Mouse (Mus musculus): ENCODE measurements around the gene Cask. TPM values are rescaled to one million over a fixed set of nuclear protein-coding genes. Genes with fewer than 3 reads are reported as not detected.

Cask gene
- total and polyA plus RNA-seq, 3 experiments, result 1.8 to 16.2 (median 15.7) TPM

DNA sequence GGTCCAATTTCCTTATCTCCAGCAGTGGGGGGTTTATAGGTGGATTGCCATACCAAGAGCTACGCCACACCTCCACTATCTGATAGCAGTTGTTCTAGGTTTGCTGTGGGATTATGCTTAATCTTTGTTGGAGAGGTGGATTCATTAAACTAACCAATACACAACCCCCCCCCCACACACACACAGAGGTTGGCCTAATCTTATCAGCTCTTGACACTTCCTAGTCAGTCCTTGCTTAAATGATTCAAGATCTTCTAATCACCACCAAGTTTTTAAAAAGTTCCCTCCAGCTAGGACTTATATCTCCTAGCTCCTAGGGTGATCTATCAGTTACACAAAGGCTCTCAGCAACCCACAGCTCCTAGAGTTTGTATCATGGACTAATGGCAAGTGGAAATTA lies 2.7 kb downstream of the Cask start:
- Histone ChIP-seq H3K36me3 (ENCODE audit: control insufficient read depth, insufficient read depth, low read length) (no peaks in the 10 kb centered on the region), H3K4me3 (no peak overlapping the region), H3K9ac (ENCODE audit: low read depth, low read length) (no peak overlapping the region), H3K27me3 (ENCODE audit: control insufficient read depth, insufficient read depth, low read length) (no peaks in the 10 kb centered on the region), H3K27ac (no peak overlapping the region), H3K4me1 (ENCODE audit: control insufficient read depth, insufficient read depth, low read length) (no peaks in the 10 kb centered on the region), H3K79me2 (replicated peaks; ENCODE audit: control insufficient read depth, insufficient read depth, low read length) (no peaks in the 10 kb centered on the region)
- intact Hi-C loops (cut with DNase I), result loop anchor here (5.0 to 10.0 kb wide), 2 partner anchors 136 to 604 kb away; no protein-coding TSS in a partner anchor
- WGBS, result 94% methylated on average over 1 of the region's 1 CpGs
- no peak for DNase-seq
- TF ChIP-seq EP300 (IDR thresholded peaks at IDR 0.05; ENCODE audit: insufficient read depth, low read depth, low read length) (no peak), POLR2A (IDR thresholded peaks at IDR 0.05; ENCODE audit: insufficient read depth, low read depth, low read length) (no peak), CTCF (IDR thresholded peaks at IDR 0.05) (no peak)

- TF ChIP-seq POLR2A (IDR thresholded peaks at IDR 0.05; ENCODE audit: insufficient read depth, low read depth, low read length) (no peak), CTCF (IDR thresholded peaks at IDR 0.05) (no peak), EP300 (IDR thresholded peaks at IDR 0.05; ENCODE audit: insufficient read depth, low read depth, low read length) (no peak)
- no peaks in the 10 kb centered on the region for H3K79me2 ChIP-seq (replicated peaks; ENCODE audit: control insufficient read depth, insufficient read depth, low read length)
- H3K27me3 ChIP-seq (ENCODE audit: control insufficient read depth, insufficient read depth, low read length), result no peaks in the 10 kb centered on the region
- 15% methylated on average over 7 of the region's 7 CpGs for WGBS
- no peaks in the 10 kb centered on the region for H3K36me3 ChIP-seq (ENCODE audit: control insufficient read depth, insufficient read depth, low read length)
- peak overlapping the region; percentile 62 for H3K27ac ChIP-seq
- H3K4me1 ChIP-seq (ENCODE audit: control insufficient read depth, insufficient read depth, low read length), result no peaks in the 10 kb centered on the region
- DNase-seq, result peak in 1 of 2 experiments; percentile 6
- peak overlapping the region; percentile 65 for H3K4me3 ChIP-seq
- intact Hi-C loops (cut with DNase I), result loop anchor here (5.0 to 10.0 kb wide), 2 partner anchors 135 to 603 kb away; no protein-coding TSS in a partner anchor
- peak overlapping the region; percentile 78 for H3K9ac ChIP-seq (ENCODE audit: low read depth, low read length)
Measured at GRCm38 (mm10) chrX:13847502-13847851, 3.7 kb downstream of the Cask start.

DNA sequence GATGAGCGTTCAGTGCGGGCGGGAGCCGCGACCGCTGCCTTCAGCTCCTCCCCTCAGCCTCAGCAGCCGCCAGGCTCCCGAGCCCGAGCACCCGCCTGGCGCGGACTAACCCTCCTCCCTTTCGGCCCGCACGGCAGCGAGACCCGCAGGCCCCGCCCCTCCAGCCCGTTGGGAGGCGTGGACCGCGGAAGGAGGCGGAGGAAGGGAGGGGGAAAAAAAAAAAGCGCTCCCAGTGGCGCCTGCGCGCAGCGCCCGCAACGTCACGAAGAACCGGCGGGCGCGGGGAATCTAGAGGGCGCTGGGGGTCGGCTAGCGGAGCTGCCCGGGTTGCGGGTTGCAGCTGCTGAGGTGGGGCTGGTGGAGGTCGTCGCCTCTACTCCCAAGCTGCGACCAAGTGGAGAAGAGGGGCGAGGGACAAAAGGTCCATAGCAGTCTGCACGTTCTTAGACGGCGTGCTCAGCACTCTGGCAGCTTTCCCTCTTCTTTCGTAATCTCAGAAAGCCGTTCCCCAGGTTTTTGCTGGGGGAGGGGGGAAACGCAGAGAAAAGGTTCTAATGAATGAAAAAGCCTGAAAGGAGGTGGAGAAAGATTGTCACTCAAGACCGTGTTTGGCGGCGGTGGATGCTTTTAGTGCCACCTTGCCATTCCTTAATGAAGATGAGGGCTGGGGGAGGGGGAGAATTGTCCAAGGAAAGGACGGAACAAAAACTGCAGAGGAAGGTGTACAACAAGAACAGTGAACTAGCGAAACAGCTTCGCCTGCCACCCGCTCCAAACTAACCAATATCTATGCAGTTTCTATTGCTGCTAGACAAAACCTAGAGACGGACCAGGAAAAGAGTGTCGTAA lies 4.3 kb downstream of the Cask start:
- no peaks in the 10 kb centered on the region for H3K36me3 ChIP-seq (ENCODE audit: control insufficient read depth, insufficient read depth, low read length)
- H3K4me1 ChIP-seq (ENCODE audit: control insufficient read depth, insufficient read depth, low read length), result no peaks in the 10 kb centered on the region
- H3K27ac ChIP-seq, result peak overlapping the region; percentile 62
- intact Hi-C loops (cut with DNase I), result loop anchor here (5.0 to 10.0 kb wide), 2 partner anchors 135 to 602 kb away; no protein-coding TSS in a partner anchor
- peak; percentile 89 to 93 for DNase-seq
- peak; percentile 58 for TF ChIP-seq CTCF (IDR thresholded peaks at IDR 0.05)
- no peak for TF ChIP-seq EP300 (IDR thresholded peaks at IDR 0.05; ENCODE audit: insufficient read depth, low read depth, low read length)
- peak; percentile 53; the same call in 1 of the 2 replicates for TF ChIP-seq POLR2A (IDR thresholded peaks at IDR 0.05; ENCODE audit: insufficient read depth, low read depth, low read length)
- H3K4me3 ChIP-seq, result peak overlapping the region; percentile 65
- WGBS, result 7% methylated on average over 57 of the region's 59 CpGs
- no peaks in the 10 kb centered on the region for H3K79me2 ChIP-seq (replicated peaks; ENCODE audit: control insufficient read depth, insufficient read depth, low read length)
- H3K9ac ChIP-seq (ENCODE audit: low read depth, low read length), result peak overlapping the region; percentile 83
- no peaks in the 10 kb centered on the region for H3K27me3 ChIP-seq (ENCODE audit: control insufficient read depth, insufficient read depth, low read length)

DNA sequence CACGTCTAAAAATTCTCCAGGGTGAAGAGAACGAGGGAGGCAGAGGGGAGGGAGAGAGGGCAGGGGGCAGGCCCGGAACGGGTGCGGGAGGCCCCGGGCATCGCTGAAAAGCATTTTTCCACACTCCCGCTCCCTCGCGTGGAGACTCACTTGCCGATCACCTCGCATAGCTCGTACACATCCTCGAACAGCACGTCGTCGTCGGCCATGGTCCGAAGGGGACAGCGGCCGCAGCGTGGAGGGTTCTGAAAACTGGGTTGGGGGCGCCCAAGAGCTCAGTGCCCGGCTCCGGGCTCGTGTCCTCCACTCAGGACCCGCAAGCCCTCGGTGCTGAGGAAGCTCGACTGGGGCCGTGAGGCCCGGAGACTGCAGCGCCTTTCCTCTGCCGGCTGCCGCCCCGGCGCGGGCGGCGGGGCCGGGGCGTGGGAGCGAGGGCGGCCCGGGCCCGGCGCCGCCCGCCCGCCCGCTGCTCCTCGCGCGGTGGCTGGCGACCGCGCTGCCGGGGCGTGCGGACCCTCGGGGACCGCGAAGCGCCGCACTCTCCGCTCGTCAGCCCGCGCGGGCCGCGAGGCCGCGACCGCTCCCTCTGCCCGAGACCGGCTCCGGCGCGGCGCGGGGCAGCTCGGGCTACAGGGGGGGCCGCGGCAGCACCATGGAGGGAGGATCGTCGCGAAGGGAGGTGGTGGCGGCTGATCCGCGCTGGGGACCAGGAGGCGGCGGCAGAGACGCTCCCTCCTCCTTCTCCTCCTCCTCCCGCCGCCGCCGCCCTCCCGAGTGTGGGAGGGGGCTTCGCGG lies 5.1 kb downstream of the Cask start:
- Histone ChIP-seq H3K79me2 (replicated peaks; ENCODE audit: control insufficient read depth, insufficient read depth, low read length) (no peaks in the 10 kb centered on the region), H3K27me3 (ENCODE audit: control insufficient read depth, insufficient read depth, low read length) (no peaks in the 10 kb centered on the region), H3K4me1 (ENCODE audit: control insufficient read depth, insufficient read depth, low read length) (no peaks in the 10 kb centered on the region), H3K27ac (peak overlapping the region; percentile 62), H3K36me3 (ENCODE audit: control insufficient read depth, insufficient read depth, low read length) (no peaks in the 10 kb centered on the region), H3K9ac (ENCODE audit: low read depth, low read length) (peak overlapping the region; percentile 83), H3K4me3 (peak overlapping the region; percentile 66)
- 0 out of 2 replicates have a peak, but pooled peaks have one; percentile 16 for TF ChIP-seq CTCF (IDR thresholded peaks at IDR 0.05)
- TF ChIP-seq POLR2A (IDR thresholded peaks at IDR 0.05; ENCODE audit: insufficient read depth, low read depth, low read length), result no peak
- TF ChIP-seq EP300 (IDR thresholded peaks at IDR 0.05; ENCODE audit: insufficient read depth, low read depth, low read length), result no peak
- DNase-seq, result peak; percentile 55 to 62
- 29% methylated on average over 86 of the region's 100 CpGs for WGBS
- intact Hi-C loops (cut with DNase I), result loop anchor here (5.0 to 10.0 kb wide), 2 partner anchors 134 to 601 kb away; no protein-coding TSS in a partner anchor

DNA sequence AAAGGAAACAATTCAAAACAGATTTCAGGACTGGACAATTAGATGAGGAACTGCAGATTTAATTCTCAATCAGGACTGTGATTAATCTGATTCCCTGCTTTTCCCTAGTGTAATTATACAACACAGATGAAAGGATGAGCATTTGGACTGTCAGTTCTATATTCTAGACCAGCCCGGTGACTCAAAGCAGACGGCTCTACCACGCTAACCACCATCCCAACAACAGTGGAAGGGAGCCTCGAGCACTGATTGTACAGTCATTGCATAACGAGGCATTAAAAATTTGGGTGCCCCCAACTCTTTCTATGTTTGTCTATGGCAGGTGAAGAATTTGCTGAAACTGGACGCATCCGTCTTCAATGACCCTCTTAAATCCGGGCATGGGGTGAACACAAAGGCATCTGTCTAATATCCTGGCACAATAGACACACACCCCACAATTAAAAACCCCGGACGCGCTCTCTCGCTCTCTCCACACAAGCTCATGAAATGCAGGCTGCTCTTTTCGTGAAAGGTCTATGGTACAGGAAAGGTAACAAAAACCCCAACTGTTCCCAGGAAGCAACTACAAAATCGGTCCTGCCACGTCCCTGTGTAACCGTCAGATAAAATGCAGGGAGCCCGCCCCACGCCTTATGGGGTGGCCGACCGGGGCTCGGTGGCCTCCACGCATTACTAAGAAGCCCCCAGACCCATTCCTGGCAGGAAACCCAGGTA lies 5.9 kb downstream of the Cask start:
- Histone ChIP-seq H3K27me3 (ENCODE audit: control insufficient read depth, insufficient read depth, low read length) (no peaks in the 10 kb centered on the region), H3K4me3 (peak overlapping the region; percentile 66), H3K36me3 (ENCODE audit: control insufficient read depth, insufficient read depth, low read length) (no peaks in the 10 kb centered on the region), H3K9ac (ENCODE audit: low read depth, low read length) (peak overlapping the region; percentile 83), H3K27ac (peak overlapping the region; percentile 56), H3K4me1 (ENCODE audit: control insufficient read depth, insufficient read depth, low read length) (no peaks in the 10 kb centered on the region), H3K79me2 (replicated peaks; ENCODE audit: control insufficient read depth, insufficient read depth, low read length) (no peaks in the 10 kb centered on the region)
- DNase-seq, result peak in 1 of 2 experiments; percentile 2
- TF ChIP-seq EP300 (IDR thresholded peaks at IDR 0.05; ENCODE audit: insufficient read depth, low read depth, low read length) (no peak), POLR2A (IDR thresholded peaks at IDR 0.05; ENCODE audit: insufficient read depth, low read depth, low read length) (no peak), CTCF (IDR thresholded peaks at IDR 0.05) (no peak)
- WGBS, result 28% methylated on average over 22 of the region's 22 CpGs
- intact Hi-C loops (cut with DNase I), result loop anchor here (5.0 to 10.0 kb wide), 2 partner anchors 133 to 600 kb away; no protein-coding TSS in a partner anchor

Data from heart, adult 2 months (tissue).